Mouse (Mus musculus) 3134 (cell line): ENCODE data around the gene Dcun1d3.

Source experiments
- DNase-seq: peaks from one replicate; pipeline ENCODE4 v3.0.0-alpha.2; 2011; ENCODE audit warnings: low spot score; ENCODE audit not compliant: insufficient read length; ENCODE audit errors: extremely low read depth

Dcun1d3 gene

DNA sequence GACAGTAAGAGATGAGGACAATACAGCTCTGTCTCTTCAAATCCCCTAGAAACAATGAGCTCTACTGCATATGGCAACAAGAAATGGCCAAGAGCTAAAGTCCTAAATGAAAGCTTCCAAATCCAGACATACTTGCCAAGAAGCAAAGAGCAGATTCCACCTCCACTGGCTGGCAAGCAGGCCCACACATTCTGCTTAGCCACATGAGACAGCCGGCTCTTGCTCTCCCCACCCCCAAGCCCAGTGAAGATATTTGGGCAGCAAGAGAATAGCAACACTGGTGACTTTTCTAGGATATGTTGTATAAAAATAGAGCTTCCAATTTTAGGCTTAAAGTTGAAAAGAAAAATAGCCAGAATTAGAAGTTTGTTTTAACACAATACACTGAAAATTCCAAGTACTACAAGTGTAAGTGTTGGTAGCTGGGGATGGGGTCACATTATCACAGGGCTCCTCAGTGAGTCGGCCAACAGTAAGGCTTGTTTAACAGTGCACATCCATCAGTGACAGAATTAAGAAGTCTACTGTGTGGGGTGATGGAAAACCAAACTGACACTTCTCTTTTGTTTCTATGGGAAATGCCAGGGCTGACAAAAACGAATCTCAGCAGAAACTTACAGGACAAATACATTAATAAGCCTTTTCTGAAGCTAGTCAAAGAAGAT is 20.2 kb downstream of the Dcun1d3 start:
- DNase-seq = no peak

DNA sequence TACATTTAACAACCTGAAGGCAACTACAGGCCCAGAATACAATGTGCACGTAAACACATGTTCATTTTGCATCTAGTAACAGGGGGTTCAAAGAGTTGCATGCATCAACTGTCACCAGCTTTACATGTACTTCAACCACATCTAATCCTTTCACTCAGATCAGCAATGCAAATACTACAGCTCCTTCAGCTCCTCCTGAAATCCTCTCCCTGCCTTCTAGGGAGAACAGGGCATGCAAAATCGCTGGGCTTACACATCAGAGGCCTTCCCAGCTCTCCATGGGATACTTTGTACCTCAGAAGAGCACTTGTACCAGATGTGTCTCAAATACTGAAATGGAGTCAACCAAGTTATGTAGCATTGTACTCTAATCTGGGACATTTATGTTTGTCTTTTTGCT is 23.0 kb downstream of the Dcun1d3 start:
- DNase-seq = no peak

DNA sequence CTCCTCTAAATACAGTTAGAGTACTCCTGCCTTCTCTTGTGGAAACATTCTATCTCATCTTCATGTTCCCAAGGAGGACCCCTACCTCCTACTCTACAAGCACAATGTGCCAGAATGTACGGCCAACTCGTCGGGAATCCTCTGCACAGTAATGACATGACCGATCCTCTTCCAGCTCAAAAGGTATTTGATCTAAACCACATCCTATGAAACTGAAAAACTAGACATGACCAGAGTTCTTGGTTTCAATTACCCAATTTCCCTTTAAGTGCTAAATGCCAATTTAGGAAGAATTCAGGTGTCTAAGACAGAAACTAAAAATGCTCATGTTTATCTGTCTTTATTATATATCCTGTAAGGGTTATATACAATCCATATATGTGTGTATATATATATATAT is 23.9 kb downstream of the Dcun1d3 start:
- no peak for DNase-seq

DNA sequence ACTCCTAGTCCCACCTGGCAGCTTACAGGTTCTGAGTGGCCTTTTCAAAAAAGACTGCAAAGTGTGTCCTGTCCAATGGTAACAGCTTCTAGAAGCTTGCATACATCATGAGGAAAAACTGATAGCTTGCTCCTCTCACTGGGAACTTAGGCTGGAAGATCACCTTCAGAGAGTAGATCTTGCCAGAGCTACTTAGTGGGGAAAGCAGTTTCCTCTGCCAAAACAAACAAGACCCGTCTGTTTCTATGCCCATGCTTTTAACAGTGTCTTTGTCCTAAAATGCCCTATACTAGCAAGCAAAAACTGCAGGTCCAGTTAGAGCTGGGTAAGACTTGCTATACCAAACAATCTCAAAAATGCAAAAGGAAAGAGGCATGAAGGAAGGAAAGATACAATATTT is 30.0 kb downstream of the Dcun1d3 start:
- no peak for DNase-seq

DNA sequence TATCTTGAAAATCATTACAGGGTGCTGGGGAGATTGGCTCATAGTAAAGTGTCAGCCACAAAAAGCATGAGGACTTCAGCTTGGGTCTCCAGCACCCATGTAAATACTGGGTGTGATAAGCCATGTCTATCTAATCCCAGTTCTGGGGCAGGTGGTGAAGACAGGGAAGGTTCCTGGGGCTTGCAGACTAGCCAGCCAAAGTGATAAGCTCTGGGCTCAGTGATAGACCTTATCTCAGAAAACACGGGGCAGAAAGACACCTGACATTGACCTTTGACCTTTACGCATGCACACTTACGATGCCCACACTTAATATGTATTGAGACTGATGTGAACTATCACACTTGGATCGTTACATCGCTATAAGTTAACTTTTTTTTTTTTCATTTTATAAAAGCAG is 31.6 kb downstream of the Dcun1d3 start:
- no peak for DNase-seq

DNA sequence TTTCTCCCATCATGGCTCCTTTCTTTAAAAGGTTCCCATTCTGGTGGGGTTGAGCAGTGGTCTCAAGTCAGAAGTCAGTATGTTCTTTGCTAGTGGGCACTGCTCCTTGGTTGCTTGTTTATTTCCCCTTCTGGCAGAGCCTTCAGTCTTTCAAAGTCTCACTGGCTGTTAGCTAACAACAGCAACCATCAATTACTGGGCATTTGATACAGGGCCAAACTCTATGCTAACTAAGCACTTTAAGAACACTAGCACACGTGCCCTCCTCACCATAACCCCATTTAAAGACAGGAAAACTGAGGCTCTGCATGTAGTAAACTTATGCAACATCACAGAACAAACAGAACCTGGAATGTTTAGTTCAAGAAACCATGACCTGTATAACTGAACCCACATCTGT is 33.9 kb downstream of the Dcun1d3 start:
- DNase-seq = no peak

DNA sequence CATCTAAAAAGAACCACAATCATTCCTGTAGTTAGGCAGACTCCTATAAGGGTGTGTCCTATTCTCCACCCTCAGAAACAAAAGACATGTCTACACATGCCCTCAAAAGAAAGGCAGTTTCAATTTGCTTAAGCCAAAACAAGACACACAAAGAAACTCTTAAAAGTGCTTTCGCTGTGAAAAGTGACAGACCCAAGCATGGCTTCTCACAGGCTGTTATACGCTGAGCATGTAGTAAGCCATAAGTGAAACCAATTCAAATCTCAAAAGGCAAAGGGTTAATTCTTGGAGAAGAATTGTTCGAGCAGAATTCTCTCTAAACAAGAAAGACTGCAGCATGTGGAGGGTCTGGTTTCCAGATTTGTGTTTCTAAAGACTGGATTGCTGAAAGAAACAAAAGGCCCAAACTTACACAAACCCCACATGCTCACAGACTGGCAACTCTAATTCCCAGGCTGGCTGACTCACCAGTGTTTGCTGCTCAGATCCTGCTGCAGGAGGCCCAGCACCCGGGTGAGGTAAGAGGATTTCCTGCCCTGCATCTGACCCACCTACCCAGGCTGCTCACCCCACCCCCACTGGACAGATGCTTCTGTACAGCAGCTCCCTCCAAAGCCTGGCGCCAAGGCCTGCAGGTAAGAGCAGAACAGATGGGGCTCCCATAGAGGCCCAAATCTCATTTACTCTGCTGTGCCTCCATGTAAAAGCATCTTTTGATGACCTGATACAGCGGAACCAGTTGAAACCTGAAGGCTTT is 34.6 kb downstream of the Dcun1d3 start:
- DNase-seq = peak; percentile 53

DNA sequence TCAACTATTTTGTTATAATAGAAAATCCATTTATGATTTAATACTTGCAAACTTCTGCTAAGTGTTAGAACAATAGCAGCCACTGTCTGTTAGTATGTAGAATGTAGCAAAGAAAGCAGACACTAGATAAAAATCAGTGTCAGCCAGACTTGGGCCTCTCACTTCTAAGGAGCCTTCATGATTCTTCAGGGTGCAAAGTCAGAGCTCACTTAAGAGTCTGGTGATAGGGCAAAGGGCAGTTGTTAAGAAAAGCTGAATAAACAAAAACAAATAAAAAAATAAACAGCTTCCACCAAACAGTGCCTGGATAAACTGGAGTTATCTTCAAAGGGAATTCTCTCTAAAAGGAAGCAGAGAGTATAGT is 35.1 kb downstream of the Dcun1d3 start:
- no peak for DNase-seq

DNA sequence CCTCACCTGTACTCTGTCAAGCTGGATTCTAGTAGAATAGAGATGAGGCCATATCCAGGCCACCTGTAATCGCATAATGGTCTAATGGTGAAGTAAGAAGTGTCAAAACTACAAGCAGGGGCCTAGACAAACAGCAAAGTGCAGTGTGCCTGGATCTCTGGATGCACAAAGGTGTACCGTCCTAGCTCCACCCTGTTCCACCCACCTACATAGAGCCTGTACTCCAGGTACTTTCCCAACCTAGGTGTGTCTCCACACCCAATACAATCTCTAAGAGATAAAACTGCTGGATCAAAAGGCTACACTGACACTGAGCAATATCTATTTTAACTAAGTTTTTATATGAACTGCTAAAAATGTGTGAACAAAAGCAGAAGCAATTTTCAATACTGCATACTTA is 35.5 kb downstream of the Dcun1d3 start:
- DNase-seq = no peak

DNA sequence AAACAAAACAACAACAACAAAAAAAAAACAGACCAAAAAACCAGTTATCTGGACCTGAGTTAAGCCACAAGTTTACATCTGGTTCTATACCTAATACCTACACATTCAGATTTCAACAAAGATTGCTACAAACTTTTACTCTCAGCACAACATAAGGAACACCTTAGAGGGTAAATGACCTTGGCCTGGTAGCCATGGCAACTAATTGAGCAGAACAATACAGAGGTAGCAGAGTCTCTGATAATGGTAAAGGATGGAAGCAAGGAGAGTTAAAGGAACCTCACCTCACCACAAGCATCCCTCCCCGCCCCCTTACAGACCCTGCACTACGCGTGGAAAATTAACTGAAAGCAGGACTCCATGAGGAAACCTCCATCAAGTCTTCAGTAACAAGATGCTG is 36.0 kb downstream of the Dcun1d3 start:
- DNase-seq = no peak

DNA sequence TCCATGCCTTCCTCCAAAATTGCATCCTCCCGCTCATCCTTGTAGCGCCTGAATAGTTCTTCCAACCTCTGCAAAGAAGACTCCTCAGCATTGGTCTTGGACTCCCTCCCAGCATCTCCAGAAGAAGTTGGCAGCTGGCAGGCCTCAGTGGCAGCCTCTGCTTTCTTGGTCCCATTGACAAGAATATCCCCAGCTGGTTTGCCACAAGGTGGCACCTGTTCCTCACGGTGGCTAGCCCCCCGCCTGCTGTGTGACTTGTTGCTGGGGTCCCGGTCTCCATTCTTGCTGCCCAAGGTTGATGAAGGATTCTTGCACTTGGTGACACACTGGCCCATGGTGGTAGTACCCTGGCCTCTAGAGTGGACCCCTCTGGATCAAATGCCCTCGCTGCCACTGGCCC is 36.6 kb downstream of the Dcun1d3 start:
- DNase-seq = peak; percentile 6

DNA sequence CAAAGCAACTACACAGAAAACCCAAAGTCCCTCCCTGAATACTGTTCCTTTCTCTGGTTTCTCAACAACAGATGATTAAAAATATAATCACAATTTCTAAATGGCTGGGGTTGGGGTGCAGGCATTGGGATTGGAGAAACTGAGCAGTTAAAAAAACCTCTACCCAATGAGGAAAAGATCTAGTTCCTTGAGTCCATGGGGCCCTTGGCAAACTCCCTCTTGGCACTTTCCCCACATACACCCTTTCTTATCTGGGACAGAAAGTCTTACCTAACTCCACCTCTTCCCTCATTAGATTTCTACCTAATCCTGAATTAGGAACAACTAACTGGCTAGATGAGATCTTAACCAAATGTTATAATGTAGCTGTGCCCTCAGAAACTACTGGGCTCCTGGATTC is 41.1 kb downstream of the Dcun1d3 start:
- DNase-seq = no peak

DNA sequence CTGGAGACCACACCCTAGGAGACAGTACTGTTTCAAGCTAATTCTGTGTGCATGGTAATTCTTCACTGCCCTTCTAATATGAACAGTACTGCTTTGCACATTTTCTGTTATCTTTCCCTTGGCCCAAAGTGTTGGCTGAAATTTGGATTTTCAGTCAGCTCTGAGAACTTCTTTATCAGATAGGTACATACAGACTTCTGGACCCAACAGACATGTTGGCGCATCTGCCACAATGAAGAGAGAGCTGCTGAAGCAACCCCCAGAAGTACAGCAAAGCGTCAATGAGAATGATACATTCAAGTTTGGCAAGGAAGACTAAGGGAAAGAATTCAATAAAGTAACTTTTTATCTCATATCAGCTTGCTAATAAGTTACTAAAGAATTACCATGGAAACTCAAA is 41.7 kb downstream of the Dcun1d3 start:
- DNase-seq = no peak

DNA sequence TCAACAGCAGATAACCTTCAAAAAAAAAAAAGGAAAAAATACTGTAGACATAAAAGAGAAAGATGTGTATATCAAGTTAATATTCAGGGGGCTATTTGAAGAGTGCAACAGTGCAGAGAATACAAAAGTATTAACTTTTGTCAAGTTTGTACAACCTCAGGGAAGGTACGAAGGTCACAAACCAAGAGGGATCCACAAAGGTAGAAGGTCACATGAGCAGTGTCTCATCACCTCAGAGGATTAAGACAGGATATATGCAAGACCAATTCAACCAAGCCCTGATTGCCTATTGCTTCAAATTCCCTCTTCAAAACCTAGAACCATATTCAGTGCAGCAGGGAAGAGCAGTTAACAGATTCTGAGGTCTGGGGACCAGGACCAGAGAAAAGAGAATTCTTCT is 42.9 kb downstream of the Dcun1d3 start:
- no peak for DNase-seq

DNA sequence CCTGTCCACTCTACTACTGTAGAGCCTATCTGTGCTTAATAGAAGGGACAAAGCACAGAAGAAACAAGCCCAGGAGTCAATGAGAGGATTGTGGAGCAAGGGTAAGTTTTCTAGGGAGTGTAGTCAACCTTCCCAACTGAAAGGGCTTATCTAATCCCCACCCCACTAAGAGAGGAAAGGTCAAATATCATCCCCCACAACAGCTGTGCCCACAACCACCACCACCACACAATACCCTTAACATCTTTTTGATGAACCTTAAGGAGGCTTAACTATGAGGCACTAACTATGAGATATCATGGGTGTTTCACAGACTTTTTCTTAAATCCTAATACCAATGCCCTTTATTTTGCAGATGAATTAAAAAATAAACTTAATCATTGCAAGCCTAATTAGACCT is 43.6 kb downstream of the Dcun1d3 start:
- no peak for DNase-seq

DNA sequence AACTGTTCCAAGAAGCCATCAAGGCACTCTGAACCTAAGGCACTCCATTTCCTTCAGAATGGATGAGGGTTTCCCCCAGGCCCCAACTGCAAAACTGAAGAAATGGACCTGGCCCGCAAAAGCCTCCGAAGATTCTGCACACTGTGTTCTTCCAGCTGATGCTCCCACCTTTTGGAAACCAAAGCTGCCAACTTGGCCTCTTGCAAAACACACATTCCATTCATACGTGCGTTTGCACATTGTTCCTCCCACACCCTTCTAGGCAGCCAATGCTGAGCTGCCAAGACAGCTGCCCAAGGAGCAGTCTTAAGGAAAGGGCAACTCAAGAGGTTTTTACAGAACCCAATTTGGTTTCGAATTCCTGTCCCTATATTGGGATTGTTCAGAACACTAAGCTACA is 45.4 kb downstream of the Dcun1d3 start:
- peak; percentile 18 for DNase-seq

DNA sequence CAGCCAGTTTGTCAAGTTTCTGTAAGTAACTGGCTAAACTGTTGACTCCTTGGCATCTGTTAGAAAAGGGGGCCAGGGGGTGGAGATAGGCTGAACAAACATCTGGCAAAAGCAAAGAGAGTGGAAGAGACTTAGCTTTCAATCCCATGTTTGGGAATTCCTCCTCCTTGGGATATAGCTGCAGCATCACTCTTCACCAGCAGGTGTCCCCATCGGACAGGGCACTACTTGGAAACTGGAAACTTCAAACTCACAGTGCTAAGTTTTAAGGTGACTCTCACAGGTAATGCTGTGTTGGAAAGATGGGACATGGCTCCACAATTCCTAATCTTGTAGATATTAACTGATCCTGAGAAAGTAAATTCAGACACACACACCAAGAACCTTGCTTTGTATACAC is 47.0 kb downstream of the Dcun1d3 start:
- DNase-seq = no peak

DNA sequence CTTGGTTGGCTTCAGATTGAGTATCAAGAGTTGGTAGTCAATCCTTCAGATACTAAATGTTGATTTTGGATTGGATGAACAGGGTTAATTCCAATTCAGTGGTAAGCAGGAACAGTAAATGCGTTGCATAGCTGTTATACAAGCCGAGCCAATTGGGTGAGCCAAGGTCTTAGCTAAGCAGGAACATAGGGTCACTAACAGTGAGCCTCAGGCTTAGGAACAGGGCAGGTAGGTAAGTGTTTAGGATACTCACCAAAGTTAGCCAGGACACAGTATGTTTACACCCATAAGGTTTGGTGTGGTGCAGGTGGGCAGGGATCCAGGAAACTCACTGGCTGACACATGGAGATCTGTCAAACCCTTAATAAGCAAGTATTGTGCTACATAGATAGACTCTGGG is 48.7 kb downstream of the Dcun1d3 start:
- no peak for DNase-seq

DNA sequence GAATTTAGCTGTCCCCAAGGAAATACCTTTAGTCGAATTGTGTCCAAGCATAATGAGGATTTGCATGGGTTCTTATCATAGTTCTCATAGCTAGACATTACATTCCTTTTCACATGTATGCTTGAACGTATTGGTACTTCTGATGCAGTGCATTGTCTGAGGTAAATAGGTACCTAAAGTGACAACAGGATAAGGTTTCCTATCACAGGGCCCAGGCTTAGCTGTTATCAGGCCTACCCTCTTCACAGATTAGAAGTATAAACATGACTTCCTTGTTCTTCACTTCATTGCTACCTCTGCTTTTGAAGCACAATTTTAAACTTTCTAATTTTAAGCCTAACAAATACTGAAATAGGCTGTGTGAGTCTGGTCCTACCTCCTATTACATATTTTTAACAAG is 50.6 kb downstream of the Dcun1d3 start:
- no peak for DNase-seq

DNA sequence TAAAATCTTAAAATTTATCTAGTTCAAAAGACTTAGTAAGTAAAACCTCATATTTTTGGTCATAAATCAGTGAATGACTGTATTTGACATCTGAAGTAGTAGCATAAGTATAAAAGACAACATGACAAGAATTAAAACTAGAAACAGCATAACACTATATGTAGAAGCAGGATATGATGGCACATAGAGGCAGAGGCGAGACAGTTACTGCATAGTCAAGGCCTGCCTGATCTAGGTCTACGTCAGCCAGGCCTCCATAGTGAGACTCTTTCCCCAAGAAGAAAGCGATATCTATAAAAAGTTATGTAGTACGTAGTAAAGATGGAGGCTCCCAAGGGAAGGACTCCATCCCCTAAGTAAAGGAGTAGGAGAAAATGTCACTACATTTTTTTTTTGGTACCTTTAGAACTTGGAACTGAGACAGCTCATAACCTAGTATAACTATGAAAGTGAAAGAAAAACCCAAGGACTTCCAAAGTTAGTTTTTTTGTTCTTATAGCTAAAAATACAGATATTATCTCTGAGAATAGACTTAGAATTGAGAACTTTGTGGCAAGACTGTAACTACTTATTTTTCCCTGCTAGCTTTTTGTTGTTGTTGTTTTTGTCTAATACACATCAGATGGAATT is 54.2 kb downstream of the Dcun1d3 start:
- no peak for DNase-seq

DNA sequence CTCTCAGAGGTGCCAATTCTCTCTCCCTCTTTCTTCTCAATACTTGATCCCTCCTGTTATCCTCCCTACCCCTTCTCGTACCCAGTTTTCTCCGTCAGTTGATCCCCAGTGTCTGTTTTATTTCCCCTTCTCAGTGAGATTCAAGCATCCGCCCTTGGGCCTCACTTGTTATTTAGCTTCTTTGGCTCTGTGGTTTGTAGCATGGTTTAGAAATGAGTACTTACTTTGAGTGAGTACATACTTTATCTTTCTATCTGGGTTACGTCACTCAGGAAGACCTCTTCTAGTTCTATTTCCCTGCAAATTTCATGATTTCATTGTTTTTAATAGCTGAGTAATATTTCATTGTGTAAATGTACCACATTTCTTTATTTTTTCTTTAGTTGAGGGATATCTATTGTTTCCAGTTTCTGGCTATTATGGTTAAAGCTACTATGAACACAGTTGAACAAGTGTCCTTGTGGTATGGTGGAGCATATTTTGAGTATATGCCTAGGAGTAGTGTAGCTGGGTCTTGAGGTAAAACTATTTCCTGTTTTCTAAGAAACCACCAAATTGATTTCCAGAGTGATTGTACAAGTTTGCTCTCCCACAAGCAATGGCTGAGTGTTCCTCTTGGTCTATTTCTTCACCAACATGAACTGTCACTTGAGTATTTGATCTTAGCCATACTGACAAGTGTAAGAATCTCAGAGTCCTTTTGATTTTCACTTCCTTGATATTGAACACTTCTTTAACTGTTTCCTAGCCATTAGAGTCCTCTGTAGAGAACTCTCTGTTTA is 59.9 kb downstream of the Dcun1d3 start:
- no peak for DNase-seq
